Mouse (Mus musculus): ENCODE results near the gene Cdh1.
"Not testable (repeated sequence)": the region's sequence is repeated elsewhere in the genome, so short reads cannot be mapped to it uniquely, and the experiment has no call there.

Cdh1 gene

DNA sequence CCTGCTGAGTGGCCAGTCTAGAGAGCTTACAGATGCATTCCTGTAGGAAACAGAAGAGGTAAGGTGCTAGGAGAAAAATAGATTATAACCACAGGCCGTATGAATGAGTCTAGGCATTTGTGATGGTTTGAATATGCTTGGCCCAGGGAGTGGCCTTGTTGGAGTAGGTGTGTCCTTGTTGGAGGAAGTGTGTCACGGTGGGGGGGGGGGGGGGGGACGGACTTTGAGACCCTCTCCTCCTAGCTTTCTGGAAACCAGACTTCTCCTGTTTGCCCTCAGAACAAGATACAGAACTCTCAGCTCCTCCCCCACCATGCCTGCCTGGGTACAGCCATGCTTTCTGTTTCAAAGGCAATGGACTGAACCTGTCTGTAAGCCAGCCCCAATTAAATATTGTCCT is 10.7 kb upstream of the Cdh1 start:
- no peak for DNase-seq (ENCODE audit: low read depth)

GRCm38 (mm10) chr8:106595623-106596022 is 7.5 kb upstream of the Cdh1 start:
- not testable (repeated sequence) for DNase-seq (ENCODE audit: low read depth)

- DNase-seq (ENCODE audit: low read depth), result no peak
Measured at GRCm38 (mm10) chr8:106597067-106597466, 6.1 kb upstream of the Cdh1 start.

DNA sequence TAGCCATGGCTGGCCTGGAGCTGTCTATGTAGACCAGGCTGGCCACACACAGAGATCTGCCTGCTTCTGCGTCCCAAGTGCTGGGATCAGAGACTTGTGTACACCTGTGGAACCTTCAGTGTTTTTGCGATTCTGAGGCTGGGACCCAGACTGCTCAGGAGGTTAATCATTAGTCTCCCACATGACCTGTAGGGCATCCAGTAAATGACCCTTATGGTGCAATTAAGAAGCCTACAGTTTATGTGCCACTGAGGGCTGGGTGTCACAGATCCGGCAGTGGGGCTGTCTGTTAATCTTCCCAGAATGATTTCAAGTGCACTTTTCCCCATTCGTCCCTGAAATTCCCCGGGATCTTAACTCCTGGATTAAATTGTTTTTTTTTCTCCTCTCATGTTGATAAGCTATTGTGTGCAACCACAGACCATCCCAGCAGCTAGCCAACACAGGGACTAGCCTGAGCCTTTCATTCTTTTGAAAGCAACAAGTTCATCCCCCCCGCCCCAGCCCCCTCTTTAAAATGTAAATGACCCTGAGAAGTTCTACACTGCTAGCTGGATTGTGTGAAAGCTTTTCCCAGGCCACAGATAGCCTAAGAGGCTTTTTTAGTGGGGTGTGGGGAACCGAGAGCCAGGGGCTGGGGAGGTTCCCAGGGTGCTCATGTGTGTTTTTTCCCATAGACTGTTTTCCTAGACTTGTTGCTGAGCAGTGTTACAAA is 3.7 kb upstream of the Cdh1 start:
- DNase-seq (ENCODE audit: low read depth), result no peak

- DNase-seq (ENCODE audit: low read depth), result no peak
Measured at GRCm38 (mm10) chr8:106603933-106604332, 782 bp downstream of the Cdh1 start.

GRCm38 (mm10) chr8:106605657-106606056 is 2.5 kb downstream of the Cdh1 start:
- no peak for DNase-seq (ENCODE audit: low read depth)

- DNase-seq (ENCODE audit: low read depth), result no peak
Measured at GRCm38 (mm10) chr8:106606121-106606520, 3.0 kb downstream of the Cdh1 start.

DNA sequence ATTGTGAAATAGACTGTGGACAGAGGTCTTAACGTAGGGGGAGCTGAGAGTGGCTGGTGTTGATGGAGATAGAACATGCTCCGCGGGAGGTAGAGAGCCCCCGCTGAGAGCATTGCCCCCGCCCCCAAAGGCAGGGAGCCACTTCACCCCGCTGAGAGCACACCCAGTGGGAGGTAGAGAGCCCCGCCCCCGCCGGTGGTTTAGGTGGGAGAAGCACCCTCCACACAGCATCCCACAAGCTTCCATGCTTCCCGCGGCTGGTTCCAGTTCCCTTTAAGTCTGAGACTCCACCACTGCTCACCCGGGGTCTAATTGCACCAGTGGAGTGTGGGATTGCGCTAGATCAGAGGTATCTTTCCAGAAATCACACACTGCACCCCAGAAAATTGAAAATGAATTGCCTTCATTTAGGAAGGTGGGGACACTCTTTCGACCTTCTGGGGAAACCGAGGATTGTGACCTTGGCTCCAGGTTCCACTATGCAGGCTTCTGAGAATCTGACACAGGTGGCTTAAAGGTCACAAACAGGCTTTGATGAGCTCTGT is 3.5 kb downstream of the Cdh1 start:
- no peak for DNase-seq (ENCODE audit: low read depth)

- not testable (repeated sequence) for DNase-seq (ENCODE audit: low read depth)
Measured at GRCm38 (mm10) chr8:106607783-106608182, 4.6 kb downstream of the Cdh1 start.

GRCm38 (mm10) chr8:106608425-106608824 is 5.3 kb downstream of the Cdh1 start:
- DNase-seq (ENCODE audit: low read depth), result no peak

- no peak for DNase-seq (ENCODE audit: low read depth)
Measured at GRCm38 (mm10) chr8:106609076-106609903, 6.1 kb downstream of the Cdh1 start.

DNA sequence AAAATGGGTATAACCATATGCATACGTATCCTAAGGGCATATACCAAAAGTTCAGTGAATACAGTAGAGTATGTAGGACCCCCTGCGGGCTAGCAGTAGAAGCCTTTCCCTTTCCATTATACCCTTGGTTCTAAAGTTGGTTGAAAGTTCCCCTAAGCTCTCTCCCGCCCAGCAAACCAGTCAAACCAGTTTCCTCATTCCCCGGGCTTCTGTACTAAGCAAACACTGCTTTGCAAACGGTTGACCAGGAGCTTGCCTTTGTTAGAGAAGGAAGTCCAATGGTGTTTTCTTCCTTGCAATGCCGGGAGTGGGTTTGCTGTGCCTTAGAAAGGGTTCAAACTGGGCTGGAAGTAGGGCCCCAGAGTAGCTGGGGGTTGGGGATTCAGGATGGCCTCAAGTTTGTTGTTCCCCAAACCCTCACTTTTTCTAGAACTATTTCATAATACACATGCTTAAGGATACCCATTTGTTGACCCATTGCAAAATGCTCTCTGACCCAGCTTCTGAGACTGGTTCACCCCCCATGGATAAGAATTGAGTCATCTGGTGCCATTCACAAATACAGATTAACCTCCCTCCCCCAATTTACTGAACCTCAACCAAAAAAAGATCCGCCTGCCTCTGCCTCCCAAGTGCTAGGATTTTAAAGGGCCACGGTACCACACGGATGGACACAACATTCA is 7.9 kb downstream of the Cdh1 start:
- no peak for DNase-seq (ENCODE audit: low read depth)

GRCm38 (mm10) chr8:106612047-106612446 is 8.9 kb downstream of the Cdh1 start:
- no peak for DNase-seq (ENCODE audit: low read depth)

DNA sequence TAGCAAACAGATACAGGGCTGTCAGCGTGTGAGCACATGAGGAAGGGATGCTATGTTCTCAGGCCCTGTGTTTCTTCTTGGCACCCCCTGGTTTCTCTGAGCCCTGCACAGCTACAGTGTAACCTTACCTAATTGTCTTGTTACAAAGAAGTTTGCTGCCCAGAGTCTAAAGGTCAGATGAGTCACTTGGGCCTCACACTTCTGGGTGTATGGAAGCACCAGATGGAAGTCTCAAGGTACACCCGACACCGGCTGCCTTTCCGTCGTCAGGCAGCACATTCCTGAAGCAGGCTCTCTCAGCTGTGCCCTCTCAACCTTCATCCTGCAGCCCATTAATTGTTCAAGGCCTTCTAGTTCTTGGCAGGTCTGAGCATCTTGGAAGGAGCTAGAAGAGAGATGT is 11.6 kb downstream of the Cdh1 start:
- DNase-seq (ENCODE audit: low read depth), result no peak

DNA sequence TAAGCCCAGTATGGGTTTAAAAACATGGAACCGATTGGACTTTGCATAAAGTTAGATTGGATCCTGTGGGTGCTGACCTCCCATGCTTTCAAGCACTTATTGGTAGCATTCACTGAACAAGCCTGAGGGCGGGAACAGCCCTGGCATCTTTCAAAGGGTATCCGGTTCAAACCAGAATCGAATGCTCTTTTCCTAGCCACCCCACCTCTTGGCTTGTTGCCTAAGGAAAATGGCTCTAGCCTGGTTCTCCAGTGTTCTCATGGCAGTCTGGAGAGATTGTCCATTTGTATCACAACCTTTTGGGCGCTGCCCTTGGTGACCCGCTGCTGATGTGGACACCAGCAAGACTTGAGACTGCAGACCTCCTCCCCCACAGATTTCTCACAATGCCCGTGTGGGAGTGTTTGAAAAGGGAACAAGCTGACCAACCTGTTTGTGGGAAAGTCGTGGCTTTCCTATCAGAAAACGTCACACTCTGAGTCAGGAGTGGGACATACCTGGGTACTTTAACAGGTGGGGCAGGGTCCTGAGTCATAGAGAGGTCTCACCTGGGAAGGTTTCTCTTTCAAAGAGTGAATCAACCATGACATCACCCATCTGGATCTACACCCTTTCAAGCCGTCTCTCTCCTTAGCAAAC is 12.6 kb downstream of the Cdh1 start:
- DNase-seq (ENCODE audit: low read depth), result no peak

DNA sequence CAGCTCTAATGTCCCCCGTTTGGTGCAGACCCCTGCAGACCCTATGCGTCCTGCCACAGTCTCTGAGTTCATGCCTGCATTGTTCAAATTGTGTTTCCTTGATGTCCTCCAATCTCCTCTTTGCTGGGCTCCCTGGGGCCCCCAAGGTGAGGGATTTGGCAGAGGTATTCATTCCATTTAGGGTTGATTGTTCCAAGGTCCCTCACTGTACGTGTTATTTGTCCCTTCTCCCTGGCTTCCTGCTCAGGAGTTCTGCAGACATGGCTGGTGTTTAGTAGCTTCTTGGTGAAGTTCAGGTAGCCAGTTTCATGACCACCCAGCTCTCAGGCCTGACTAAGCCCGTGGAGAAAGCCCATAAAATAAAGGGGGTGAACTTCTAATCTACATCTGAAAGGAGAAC is 13.5 kb downstream of the Cdh1 start:
- no peak for DNase-seq (ENCODE audit: low read depth)

GRCm38 (mm10) chr8:106617196-106617595 is 14.0 kb downstream of the Cdh1 start:
- no peak for DNase-seq (ENCODE audit: low read depth)

- no peak for DNase-seq (ENCODE audit: low read depth)
Measured at GRCm38 (mm10) chr8:106617865-106618264, 14.7 kb downstream of the Cdh1 start.

DNA sequence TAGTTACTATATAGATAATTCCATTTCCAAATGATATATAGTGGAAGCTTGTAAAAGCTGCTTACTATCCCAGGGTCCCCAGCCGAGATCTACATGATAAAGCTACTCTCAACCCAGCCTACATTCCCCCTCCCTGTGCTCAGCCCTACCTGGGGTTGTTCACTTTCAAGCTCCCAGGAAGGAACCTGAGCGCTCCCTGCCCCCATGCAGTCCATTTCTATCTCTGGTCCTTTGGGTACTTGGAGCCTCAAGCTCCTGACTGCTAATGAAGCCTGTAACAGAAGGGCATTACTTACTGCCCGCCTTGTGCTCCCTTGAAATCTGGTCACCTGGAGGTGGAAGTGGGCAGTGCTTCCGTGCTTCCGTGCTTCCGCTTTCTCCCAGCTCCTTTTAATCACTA is 15.2 kb downstream of the Cdh1 start:
- no peak for DNase-seq (ENCODE audit: low read depth)

- DNase-seq (ENCODE audit: low read depth), result no peak
Measured at GRCm38 (mm10) chr8:106619549-106620245, 16.5 kb downstream of the Cdh1 start.

DNA sequence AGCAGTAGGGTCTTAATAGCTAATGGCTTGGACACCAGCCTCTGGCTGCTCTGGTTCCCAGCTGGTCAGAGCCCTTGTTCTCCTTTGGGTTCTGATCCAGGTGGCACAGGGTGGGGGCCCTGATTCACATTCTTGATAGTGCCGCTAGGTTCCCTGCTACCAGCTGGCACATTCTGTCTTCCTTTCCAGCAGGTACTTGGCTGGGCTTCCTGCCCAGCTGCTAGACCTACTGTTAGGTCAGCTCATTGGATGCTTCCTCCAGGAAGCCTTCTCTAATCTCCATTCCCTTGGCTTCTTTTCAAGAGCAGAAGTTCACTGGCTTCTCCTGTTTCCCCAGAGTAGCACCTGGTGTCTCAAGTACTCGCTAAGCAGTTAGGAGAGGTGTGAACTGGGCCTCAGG is 17.3 kb downstream of the Cdh1 start:
- DNase-seq (ENCODE audit: low read depth), result no peak

- DNase-seq (ENCODE audit: low read depth), result peak; percentile 55
Measured at GRCm38 (mm10) chr8:106623016-106623415, 19.9 kb downstream of the Cdh1 start.
